Mouse (Mus musculus): ENCODE results near the gene H2-Ke6. TPM values are rescaled to one million over a fixed set of nuclear protein-coding genes. Genes with fewer than 3 reads are reported as not detected.
A peak's percentile ranks its signal among the peaks of the same experiment; 100 is the strongest.

Gene H2-Ke6
- 10 to 100 TPM; 80.3 to 82.1 TPM for total RNA-seq (2021)
- long read RNA-seq, experiment 1, transcript H2-Ke6-212 (8 exons, 1,133 nt) = minor isoform, 5 of 53 reads
- long read RNA-seq, experiment 1, transcript H2-Ke6-201 (9 exons, 965 nt) = major isoform, 38 of 53 reads
- long read RNA-seq, experiment 1, partial matches to known transcripts = 1 of 53 reads
- long read RNA-seq, experiment 1, other reads (novel, unspliced or antisense) = 8 of 53 reads
- long read RNA-seq, experiment 2, transcript H2-Ke6-201 (9 exons, 965 nt) = major isoform, 38 of 77 reads
- long read RNA-seq, experiment 2, partial matches to known transcripts = 31 of 77 reads
- long read RNA-seq, experiment 2, other reads (novel, unspliced or antisense) = 5 of 77 reads

DNA sequence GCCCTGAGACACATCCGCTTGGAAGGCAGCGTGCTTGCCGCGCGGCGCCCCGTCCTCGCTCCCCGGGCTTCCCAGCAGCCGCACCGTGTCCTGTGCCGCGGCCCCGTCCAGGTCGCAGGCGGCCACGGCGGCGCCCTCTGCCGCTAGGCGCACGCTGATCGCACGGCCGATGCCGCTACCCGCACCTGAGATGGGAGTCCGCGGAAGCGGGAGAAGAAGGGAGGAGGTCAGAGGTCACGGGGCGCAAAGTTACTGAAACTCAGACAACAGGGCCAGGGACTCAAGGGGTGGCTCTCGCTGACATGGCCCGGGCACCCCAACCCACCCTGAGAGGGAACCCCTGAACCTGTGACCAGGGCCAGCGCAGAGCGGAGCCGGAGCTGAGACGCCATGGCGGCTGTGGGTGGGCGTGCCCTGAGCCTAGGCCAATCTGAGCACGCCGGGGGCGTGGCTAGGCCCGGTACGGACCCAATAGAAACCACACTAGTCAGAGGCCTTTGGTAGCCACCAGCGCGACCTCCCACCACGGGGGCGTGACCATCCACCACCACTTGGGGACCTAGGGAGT is at the start of gene H2-Ke6:
Gene H2-Ke6 (minus strand): TSS at position 405 of the 568 bp plus-strand sequence.
- peak; percentile 93 for DNase-seq (ENCODE audit: low spot score)

DNA sequence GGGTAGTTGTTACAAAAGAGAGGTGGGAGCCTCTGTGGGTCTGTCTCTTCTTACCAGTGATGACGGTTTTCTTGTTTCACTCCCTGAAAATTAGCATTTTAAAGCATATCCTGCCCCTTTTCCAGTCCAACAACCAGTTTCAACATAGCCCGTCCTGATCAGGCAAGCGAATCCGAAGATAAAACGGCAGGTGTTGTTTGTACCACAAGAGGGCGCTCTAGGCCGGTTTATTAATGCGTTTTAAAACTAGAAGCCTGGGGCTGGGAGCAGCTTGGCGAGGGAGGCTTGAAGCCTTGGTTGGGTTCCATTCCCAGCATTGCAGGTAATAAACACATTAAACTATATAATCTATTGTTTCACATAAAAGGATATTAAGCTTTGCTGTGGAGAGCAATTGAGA is 49.7 kb upstream of the H2-Ke6 start:
- DNase-seq (ENCODE audit: low spot score) = peak; percentile 70

DNA sequence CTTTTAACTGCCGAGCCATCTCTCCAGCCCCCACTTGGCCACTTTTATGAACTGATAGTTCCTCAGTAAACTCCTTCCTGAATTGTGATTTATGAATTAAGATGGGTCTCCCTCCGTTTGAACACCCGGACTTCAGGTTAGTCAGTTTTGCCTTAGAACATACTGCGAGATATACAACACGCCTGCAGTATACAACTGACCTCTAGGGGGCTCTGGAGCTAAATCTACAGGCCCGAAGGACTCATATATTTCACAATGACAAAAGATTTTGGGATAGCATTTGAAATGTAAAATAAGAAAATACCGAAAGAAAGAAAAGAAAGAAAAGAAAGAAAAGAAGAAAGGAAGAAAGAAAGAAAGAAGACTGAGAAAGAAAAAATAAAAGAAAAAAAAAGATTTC is 47.4 kb upstream of the H2-Ke6 start:
- DNase-seq (ENCODE audit: low spot score) = peak; percentile 70

DNA sequence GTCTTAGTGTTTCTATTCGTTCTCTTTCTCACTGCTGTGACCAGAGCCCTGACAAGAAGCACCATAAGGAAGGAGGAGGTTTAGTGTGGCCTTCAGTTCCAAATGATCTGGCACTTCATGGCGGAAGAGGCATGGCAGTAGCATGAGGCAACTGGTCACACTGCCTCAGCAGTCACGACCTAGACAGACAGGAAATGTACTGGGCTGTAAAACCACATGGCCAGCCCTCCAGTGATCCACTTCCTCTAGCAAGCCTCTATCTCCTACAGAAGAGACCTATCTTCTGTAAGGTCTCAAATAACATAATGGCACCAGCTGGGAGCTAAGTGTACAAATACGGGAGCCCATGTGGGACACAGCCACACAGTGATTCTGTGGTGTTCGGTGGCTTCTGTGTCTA is 44.2 kb upstream of the H2-Ke6 start:
- DNase-seq (ENCODE audit: low spot score) = no peak

DNA sequence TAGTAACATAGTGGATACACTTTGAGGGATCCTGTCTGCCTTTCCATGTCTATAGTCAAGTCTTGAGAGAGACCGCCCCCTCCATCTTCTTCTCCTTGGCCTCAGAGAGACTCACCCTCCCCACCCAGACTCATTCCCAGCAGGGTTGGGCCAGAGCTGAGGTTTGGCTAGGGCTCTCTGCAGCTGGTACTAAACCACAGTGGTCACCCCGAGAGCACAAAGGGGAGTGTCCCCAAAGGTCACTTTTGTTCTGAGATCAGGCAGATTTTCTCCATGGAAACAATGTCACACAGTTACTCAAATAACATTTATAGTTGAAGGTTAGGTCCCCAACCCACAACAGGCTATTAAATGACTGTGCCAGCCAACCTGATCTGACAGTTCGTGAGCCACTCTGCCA is 41.0 kb upstream of the H2-Ke6 start:
- DNase-seq (ENCODE audit: low spot score) = no peak

DNA sequence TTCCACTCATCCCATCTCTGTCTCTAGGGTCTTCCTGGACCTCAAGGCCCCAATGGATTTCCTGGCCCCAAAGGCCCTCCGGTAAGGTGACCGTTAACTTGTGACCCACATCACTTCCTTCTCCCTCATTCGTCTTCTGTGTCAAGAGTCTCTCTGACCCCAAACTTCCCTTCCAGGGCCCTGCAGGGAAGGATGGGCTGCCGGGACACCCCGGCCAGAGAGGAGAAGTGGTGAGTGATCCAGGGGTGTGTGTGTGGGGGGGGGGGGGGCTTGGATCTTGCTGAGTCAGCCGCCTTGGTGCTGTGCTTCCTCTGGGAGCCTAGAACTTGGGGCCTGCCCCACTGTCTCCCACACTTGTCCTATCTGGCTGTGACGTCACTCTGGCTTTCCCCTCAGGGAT is 29.4 kb upstream of the H2-Ke6 start:
- DNase-seq (ENCODE audit: low spot score) = no peak

DNA sequence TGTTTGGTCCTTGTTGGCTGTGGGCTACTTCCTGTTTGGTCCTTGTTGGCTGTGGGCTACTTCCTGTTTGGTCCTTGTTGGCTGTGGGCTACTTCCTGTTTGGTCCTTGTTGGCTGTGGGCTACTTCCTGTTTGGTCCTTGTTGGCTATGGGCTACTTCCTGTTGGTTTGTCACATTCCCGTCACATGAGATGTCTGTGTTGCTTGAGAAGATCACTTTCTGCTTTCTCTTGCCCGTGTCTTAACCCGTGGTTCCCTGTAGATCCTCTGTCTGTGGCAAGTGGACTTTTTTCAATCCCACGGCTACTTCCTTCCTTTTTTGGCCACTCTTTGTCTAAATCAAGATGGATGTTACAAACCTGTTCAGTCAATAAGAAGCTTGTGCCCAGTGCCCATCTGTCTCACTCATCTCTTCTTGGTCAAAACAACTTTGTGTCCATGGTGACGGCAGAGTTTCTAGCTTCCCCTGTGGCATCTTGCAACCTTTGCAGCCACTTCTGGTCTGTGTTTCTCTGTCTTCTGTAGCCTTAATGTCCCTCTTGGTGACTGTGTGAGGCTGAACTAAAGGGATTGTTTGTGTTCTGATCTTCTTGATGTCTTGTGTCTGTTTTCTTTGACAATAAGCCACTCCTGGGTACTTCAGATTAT is 19.7 kb upstream of the H2-Ke6 start:
- DNase-seq (ENCODE audit: low spot score) = no peak

DNA sequence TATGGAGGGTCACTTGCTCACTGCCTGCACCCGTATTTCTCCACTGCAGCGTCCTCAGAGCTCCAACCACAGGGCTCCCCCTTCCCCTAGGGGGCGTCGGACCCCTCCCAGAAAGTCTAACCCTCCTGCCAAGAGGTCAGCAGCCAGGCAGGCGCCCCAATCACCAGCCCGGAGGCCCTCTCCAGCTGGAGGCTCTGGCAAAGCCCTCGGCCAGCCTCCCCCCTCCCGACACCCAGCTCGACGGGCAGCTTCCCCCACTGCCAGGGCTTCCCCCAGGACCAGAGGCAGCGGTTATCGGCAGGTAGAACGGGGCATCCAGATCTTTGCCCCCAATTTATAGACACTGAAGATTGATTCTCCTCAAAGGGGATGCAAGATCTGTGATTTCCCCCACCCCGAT is 18.1 kb upstream of the H2-Ke6 start:
- no peak for DNase-seq (ENCODE audit: low spot score)

DNA sequence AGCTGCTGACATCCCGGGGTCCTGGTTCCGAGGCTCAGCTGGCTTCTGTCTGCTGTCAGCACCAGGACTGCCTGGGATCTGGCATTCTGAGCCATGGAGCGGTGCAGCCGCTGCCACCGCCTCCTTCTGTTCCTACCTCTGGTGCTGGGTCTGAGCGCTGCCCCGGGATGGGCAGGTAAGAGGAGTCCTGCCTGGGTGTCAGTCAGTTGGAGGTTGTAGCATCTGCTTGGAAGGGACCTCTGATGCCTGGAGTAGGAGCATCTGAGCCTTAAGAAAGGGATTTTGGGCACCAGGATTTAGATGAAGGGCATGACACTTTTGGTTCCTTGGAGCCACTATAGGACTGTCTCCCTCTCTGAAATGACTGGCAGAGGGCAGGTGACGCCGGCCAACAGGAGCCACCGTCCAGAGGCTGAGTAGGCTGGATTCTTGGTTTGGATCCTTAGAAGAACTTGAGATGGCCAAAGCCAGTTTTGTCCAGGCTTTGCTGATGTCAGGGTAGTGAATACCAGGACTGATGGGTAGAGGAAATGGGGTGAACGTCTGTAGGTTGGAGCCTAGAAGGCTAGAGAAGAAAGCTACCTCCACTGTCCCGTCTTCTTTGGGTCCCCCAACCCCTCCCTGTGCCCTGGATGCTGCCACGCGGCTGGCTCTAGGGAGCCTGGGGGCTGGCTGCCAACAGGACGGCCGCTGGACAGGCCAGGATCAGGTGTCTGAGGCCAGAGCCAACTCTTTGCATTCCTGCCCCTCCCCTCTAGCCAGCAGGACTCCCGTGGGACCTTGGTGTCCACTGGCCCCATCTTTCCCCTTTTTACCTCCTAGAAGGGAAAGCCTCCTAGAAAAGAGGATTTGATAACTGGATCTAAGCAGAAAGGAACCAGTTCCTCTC is 11.9 kb upstream of the H2-Ke6 start:
- peak; percentile 88 for DNase-seq (ENCODE audit: low spot score)

DNA sequence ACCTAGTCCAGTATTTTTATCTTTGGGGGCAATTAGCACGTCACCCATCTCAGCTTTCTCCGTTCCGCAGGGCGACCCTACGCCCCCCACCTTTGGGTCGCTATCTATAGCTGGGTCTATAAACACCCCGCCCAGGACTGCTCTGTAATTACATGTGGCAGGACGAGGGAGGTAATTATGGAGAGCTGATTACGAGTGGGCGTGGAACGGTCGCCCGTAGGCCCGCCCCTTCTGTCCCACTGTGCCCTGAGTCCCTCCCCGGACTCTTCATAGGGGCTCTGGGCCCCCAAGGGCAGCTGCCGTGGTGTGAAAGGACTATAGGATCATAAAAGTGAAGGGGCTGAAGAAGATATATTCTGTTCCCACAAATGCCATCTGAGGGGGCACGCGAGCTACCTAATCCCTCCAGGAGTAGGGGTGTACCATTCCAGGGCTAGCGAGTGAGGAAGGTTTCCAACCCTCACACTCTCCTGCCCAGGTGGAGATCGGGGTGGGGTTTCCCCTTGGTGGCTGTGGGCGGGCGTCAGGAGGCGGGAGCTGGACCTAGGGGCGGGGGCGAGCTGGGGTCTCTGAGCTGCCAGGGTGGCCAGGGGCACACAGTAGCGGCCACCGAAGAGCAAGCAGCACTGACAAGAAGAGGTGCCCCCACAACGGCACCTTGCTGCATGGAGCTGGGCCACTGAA is 11.2 kb upstream of the H2-Ke6 start, which contains the start of gene Col11a2:
Gene Col11a2 (plus strand): TSS at position 560 of the 684 bp plus-strand sequence.
- DNase-seq (ENCODE audit: low spot score) = peak; percentile 13

DNA sequence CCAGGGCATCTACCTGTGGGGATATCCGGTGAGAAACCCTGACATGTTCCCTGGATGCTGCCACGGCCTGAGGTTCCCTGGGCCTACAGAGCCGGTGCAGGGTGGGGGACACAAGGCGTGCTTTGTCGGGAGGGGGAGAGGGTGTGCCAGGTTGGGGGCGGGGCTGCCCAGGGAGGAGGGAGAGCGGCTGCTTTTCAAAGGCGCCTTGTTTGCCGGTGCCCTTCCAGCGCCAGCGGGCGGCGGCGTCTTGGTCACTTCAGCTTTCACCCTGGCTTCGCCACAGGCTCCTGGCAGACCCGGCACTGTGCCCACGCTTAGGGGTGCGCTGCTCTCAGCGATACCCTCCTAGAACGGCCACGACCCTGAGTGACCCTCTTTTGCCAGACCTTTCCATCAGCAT is 10.6 kb upstream of the H2-Ke6 start:
- peak; percentile 14 for DNase-seq (ENCODE audit: low spot score)

DNA sequence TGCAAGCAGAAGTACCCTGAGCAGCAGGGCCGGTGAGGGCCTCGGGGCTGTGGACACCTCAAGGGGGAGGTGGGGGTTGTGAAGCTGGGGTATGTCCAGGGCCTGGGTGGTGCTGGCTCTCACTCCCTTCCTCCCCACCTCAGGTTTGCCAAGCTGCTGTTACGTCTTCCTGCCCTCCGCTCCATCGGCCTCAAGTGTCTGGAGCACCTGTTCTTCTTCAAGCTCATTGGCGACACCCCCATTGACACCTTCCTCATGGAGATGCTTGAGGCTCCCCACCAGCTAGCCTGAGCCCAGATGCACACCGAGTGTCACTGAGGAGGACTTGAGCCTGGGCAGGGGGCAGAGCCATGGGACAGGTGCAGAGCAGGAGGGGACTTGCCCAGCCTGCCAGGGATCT is 9.4 kb upstream of the H2-Ke6 start:
- no peak for DNase-seq (ENCODE audit: low spot score)

DNA sequence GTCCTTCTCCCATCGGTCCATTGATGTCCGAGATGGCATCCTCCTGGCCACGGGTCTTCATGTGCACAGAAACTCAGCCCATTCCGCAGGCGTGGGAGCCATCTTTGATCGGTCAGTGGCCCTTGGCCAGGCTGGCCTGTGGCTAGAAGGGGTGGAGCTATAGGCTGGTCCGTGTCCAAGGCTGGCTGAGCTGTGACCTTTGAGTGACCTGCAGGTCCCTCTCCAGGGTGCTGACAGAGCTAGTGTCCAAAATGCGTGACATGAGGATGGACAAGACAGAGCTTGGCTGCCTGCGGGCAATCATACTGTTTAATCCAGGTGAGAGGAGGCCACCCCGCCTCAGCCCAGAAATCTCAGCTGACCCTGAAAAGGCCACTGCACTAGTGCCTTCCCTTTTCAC is 8.8 kb upstream of the H2-Ke6 start:
- DNase-seq (ENCODE audit: low spot score) = peak; percentile 15

DNA sequence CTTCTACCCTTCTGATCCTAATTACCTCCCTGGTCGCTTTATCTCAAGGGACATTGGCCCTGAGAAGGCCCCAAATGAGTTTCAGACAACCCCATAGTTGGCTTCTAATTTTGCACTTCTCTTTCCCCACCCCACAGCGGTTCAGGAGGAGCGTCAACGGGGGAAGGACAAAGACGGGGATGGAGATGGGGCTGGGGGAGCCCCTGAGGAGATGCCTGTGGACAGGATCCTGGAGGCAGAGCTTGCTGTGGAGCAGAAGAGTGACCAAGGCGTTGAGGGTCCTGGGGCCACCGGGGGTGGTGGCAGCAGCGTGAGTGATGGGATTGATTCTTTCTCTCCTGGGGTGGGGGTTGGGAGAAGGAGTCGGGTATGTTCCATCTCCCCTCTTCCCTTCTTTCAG is 7.7 kb upstream of the H2-Ke6 start:
- no peak for DNase-seq (ENCODE audit: low spot score)

DNA sequence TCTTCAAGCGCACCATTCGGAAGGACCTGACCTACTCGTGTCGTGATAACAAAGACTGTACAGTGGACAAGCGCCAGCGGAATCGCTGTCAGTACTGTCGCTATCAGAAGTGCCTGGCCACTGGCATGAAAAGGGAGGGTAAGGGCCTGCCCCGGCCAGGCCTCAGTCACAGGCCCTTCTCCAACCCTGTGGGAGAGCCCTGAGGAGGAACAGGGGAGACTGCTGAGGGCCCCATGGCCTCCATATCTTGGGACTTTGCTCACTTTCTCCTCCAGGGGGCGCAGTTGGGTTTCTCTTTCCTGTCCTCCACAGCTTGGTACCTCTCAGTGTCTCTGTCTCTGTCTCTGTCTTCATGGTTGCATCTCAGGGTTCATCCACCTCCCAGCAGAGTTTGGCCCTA is 6.2 kb upstream of the H2-Ke6 start:
- peak; percentile 73 for DNase-seq (ENCODE audit: low spot score)

DNA sequence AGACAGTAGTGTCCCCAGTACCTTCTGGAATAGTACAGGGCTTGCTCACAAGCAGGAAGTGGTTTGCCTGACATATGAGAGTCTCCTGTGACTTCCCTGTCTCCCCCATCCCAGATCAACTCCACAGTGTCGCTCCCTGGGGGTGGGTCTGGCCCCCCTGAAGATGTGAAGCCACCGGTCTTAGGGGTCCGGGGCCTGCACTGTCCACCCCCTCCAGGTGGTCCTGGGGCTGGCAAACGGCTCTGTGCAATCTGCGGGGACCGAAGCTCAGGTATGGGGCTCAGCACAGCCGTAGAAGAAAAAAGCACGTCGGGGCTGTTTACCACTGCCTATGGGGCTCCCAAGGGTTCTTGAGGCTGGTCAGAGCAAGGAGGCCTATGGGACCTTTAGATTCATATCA is 5.6 kb upstream of the H2-Ke6 start:
- DNase-seq (ENCODE audit: low spot score) = no peak

DNA sequence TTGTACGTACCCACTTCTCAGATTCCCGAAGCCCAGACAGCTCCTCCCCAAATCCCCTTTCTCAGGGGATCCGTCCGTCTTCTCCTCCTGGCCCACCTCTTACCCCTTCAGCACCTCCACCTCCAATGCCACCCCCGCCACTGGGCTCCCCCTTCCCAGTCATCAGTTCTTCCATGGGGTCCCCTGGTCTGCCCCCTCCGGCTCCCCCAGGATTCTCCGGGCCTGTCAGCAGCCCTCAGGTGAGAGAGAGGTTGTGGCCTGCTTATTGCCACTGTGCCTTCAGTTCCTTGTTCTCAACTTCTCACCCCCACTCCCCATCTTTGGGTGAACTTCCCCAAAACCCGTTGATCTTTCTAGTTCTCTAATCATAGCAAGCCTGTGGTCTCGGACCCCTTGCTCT is 4.9 kb upstream of the H2-Ke6 start:
- peak; percentile 24 for DNase-seq (ENCODE audit: low spot score)

DNA sequence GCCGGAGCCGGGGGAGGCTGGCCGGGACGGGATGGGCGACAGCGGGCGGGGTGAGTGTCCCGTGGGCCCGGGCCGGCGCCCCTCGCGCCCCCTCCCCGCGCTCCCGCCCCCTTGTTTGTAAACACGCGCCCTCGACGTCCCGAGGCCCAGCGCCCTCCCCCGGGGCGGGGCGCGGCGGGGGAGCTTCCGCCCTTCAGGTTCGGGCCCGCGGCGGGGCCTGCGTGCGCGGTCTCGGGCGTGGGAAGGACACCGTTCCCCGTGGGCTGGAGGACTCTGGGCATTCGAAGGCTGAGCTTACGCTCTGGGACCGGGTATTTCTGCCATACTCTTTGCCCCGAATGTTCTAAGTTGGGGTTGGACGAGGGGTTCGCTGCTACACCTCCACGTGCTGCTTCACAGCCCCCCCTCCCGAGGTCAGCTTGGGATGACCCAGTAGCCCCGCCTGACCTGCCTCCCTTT is 4.3 kb upstream of the H2-Ke6 start:
- no peak for DNase-seq (ENCODE audit: low spot score)

DNA sequence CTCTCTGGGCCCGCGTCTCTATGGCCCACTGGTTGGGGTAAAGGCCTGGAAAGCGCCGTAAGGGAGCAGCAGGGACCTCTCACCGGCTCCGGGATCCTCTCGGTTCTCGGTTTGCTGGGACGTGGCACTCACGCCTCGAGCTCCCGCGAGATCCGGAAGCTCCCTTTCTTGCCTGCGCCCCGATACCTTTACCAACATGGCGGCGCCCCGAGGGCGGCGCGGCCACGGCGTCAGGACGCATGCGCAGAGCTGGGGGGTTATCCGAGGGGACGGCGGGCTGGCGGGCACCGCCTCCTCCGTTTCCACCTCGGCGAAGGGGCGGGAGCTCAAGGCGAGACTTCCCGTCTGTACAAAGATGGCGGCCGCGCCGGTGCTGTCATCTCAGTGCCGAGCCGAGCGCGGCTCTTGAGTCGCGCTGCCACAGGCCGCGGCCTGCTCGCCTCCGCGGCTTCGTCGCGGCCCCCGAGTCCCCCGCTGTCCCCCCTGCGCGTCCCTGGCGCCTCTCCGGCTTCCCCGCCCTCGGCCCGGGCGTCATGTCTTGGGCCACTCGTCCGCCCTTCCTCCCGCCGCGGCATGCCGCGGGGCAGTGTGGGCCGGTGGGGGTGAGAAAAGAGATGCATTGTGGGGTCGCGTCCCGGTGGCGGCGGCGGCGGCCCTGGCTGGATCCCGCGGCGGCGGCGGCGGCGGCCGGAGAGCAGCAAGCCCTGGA is 3.8 kb upstream of the H2-Ke6 start, which contains the start of the genes Slc39a7 and Rxrb:
Gene Slc39a7 (minus strand): TSS at position 218 of the 709 bp plus-strand sequence.
Gene Rxrb (plus strand): TSS at position 348 of the 709 bp plus-strand sequence.
- DNase-seq (ENCODE audit: low spot score) = peak; percentile 98

DNA sequence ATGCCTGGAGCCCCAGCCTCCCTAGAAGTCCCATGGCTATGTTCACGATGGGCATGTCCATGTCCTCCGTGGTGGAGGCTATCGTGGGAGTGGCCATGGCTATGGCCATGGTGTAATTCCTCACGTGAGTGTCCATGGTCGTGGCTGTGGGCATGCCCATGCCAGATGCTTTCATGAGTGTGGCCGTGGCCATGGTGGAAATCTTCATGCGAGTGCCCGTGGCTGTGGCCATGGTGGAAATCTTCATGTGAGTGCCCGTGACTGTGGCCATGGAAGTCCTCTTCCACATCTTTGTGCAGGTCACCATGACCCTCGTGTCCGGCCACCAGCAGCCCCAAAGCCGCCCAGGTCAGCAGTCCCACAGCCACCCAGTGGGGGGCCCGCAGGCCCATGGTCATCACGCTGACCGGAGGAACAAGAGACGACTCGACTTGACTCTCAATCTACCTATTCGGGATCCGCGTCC is 3.0 kb upstream of the H2-Ke6 start:
- no peak for DNase-seq (ENCODE audit: low spot score)
